Mouse (Mus musculus): ENCODE data around the gene Dll3. TPM values are rescaled to one million over a fixed set of nuclear protein-coding genes. Genes with fewer than 3 reads are reported as not detected.

The Dll3 gene
- polyA plus RNA-seq (2014; fragmentation: Nextera tagmentation; extraction: Ambion mirVana) = 21.2 and 21.8 TPM in 2 replicates

GRCm38 (mm10) chr7:28301616-28302433 is at the start of gene Dll3:
Gene Dll3, minus strand, starts transcription at chr7:28302238.
- under 1% methylated on average over 30 of the region's 30 CpGs for WGBS
- 0 out of 2 replicates have a peak, but pooled peaks cover 3% of the 10 kb centered on the region for H3K4me1 ChIP-seq (ENCODE audit: control insufficient read depth, insufficient read depth, low read length)
- peak within 1 kb of the TSS; percentile 64 for H3K4me2 ChIP-seq (ENCODE audit: low read depth, low read length)
- peak within 1 kb of the TSS; percentile 56; the same call in 1 of the 2 replicates for H3K27ac ChIP-seq (ENCODE audit: low read depth, low read length)
- H3K9me3 ChIP-seq (ENCODE audit: control insufficient read depth, low read length) = no peaks in the 10 kb centered on the region
- peak; percentile 74 for ATAC-seq (ENCODE audit: low read depth)
- H3K27me3 ChIP-seq (ENCODE audit: control insufficient read depth, insufficient read depth, low read length) = no peaks in the 10 kb centered on the region
- H3K9ac ChIP-seq (replicated peaks; ENCODE audit: low read depth, low read length) = peak within 1 kb of the TSS; percentile 68
- H3K4me3 ChIP-seq (ENCODE audit: low read depth, low read length) = peak within 1 kb of the TSS; percentile 33
- peaks cover 20% of the 10 kb centered on the region for H3K36me3 ChIP-seq (ENCODE audit: control insufficient read depth, insufficient read depth, low read length)

DNA sequence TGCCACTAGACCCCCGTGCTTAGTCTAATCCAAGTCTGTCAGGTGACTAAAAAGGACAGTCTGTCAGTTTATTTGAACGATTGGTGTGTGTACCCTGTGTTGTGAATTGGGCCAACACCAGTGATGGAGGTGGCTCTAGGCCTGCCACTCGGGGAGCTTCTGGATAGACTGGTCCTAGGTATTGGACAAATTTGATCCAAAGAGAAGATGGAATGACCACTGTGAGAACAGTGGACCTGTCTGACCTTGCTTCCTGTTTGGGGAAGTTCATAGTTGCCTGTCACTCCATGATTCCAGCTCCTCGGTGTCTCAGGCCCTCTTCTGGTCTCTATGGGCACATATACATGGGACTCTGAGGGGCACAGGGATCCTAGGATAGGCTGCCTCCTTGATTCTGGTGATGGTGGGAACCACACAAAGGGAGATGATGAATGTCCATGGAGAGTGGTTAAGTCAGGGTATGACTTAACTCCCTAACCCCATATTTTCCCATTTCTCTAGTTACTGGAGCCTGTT is 49.7 kb upstream of the Dll3 start:
- no peak for ATAC-seq (ENCODE audit: low read depth)
- no peaks in the 10 kb centered on the region for H3K27me3 ChIP-seq (ENCODE audit: control insufficient read depth, insufficient read depth, low read length)
- no peaks in the 10 kb centered on the region for H3K9me3 ChIP-seq (ENCODE audit: control insufficient read depth, low read length)
- H3K4me2 ChIP-seq (ENCODE audit: low read depth, low read length) = peak overlapping the region; percentile 71
- H3K4me3 ChIP-seq (ENCODE audit: low read depth, low read length) = peak overlapping the region; percentile 67
- H3K4me1 ChIP-seq (ENCODE audit: control insufficient read depth, insufficient read depth, low read length) = peaks cover 15% of the 10 kb centered on the region
- H3K9ac ChIP-seq (replicated peaks; ENCODE audit: low read depth, low read length) = peak overlapping the region; percentile 94; the same call in 1 of the 2 replicates
- WGBS = 50% methylated on average over 4 of the region's 4 CpGs
- no peak overlapping the region for H3K27ac ChIP-seq (ENCODE audit: low read depth, low read length)
- peaks cover 16% of the 10 kb centered on the region for H3K36me3 ChIP-seq (ENCODE audit: control insufficient read depth, insufficient read depth, low read length)

DNA sequence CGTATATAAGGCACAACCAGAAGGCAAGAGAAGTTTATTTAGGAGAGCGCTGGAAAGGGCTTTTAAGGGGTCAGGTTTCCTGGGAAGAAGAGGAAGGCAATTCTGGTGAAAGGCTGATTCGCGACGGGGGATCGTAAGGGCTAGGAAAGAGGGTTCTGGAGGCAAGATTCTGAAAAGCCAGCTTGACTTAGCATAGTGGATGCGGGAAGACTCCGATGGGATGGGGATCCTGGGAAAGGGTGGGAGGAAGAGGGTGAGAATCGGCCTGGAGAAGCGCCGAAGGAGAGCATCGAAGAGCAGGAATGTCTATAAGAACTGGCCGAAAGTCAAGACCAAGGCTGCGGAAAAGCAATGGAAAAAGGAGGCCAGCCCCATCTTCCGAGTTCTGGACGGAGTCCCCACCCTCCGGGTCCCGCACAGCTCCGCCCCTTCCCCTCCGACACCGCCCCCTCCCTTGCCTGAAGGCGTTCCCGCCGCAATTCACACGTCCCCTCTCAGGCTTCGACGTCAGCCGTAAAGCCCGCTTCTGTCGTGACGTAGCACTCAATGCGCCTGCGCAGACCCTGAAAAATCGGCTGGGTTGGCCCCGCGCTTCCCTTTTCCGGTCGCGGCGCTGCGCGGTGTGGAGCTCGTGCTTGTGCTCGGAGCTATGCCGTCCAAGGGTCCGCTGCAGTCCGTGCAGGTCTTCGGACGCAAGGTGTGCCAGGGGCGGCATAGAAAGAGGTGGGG is 48.3 kb upstream of the Dll3 start, which contains the start of gene Rps16:
TSS of gene Rps16 (plus strand) at position 498 of the 729 bp plus-strand sequence.
- under 1% methylated on average over 49 of the region's 50 CpGs for WGBS
- ATAC-seq (ENCODE audit: low read depth) = peak; percentile 94
- Histone ChIP-seq H3K4me1 (ENCODE audit: control insufficient read depth, insufficient read depth, low read length) (peaks cover 15% of the 10 kb centered on the region), H3K27me3 (ENCODE audit: control insufficient read depth, insufficient read depth, low read length) (no peaks in the 10 kb centered on the region), H3K27ac (ENCODE audit: low read depth, low read length) (peak within 1 kb of the TSS; percentile 76), H3K9ac (replicated peaks; ENCODE audit: low read depth, low read length) (peak within 1 kb of the TSS; percentile 94), H3K9me3 (ENCODE audit: control insufficient read depth, low read length) (no peaks in the 10 kb centered on the region), H3K36me3 (ENCODE audit: control insufficient read depth, insufficient read depth, low read length) (peaks cover 16% of the 10 kb centered on the region), H3K4me3 (ENCODE audit: low read depth, low read length) (peak within 1 kb of the TSS; percentile 67), H3K4me2 (ENCODE audit: low read depth, low read length) (peak within 1 kb of the TSS; percentile 71)

GRCm38 (mm10) chr7:28348601-28349000 is 46.6 kb upstream of the Dll3 start:
- Histone ChIP-seq H3K4me1 (ENCODE audit: control insufficient read depth, insufficient read depth, low read length) (peaks cover 15% of the 10 kb centered on the region), H3K9me3 (ENCODE audit: control insufficient read depth, low read length) (no peaks in the 10 kb centered on the region), H3K27me3 (ENCODE audit: control insufficient read depth, insufficient read depth, low read length) (no peaks in the 10 kb centered on the region), H3K4me2 (ENCODE audit: low read depth, low read length) (no peak overlapping the region), H3K4me3 (ENCODE audit: low read depth, low read length) (no peak overlapping the region), H3K9ac (replicated peaks; ENCODE audit: low read depth, low read length) (no peak overlapping the region), H3K36me3 (ENCODE audit: control insufficient read depth, insufficient read depth, low read length) (peaks cover 5% of the 10 kb centered on the region), H3K27ac (ENCODE audit: low read depth, low read length) (no peak overlapping the region)
- 91% methylated on average over 7 of the region's 7 CpGs for WGBS
- no peak for ATAC-seq (ENCODE audit: low read depth)

- no peak overlapping the region for H3K4me2 ChIP-seq (ENCODE audit: low read depth, low read length)
- WGBS = 87% methylated on average over 3 of the region's 3 CpGs
- no peak overlapping the region for H3K4me3 ChIP-seq (ENCODE audit: low read depth, low read length)
- ATAC-seq (ENCODE audit: low read depth) = no peak
- no peaks in the 10 kb centered on the region for H3K9me3 ChIP-seq (ENCODE audit: control insufficient read depth, low read length)
- H3K36me3 ChIP-seq (ENCODE audit: control insufficient read depth, insufficient read depth, low read length) = no peaks in the 10 kb centered on the region; the same call in 1 of the 2 replicates
- H3K27me3 ChIP-seq (ENCODE audit: control insufficient read depth, insufficient read depth, low read length) = no peaks in the 10 kb centered on the region
- no peak overlapping the region for H3K9ac ChIP-seq (replicated peaks; ENCODE audit: low read depth, low read length)
- H3K4me1 ChIP-seq (ENCODE audit: control insufficient read depth, insufficient read depth, low read length) = peaks cover 15% of the 10 kb centered on the region
- H3K27ac ChIP-seq (ENCODE audit: low read depth, low read length) = no peak overlapping the region
Measured at GRCm38 (mm10) chr7:28347746-28348145, 45.7 kb upstream of the Dll3 start.

- Histone ChIP-seq H3K27me3 (ENCODE audit: control insufficient read depth, insufficient read depth, low read length) (no peaks in the 10 kb centered on the region), H3K36me3 (ENCODE audit: control insufficient read depth, insufficient read depth, low read length) (no peaks in the 10 kb centered on the region), H3K9me3 (ENCODE audit: control insufficient read depth, low read length) (no peaks in the 10 kb centered on the region), H3K4me3 (ENCODE audit: low read depth, low read length) (no peak overlapping the region), H3K4me2 (ENCODE audit: low read depth, low read length) (no peak overlapping the region), H3K4me1 (ENCODE audit: control insufficient read depth, insufficient read depth, low read length) (peaks cover 4% of the 10 kb centered on the region), H3K9ac (replicated peaks; ENCODE audit: low read depth, low read length) (no peak overlapping the region), H3K27ac (ENCODE audit: low read depth, low read length) (no peak overlapping the region)
- 5% methylated on average over 4 of the region's 4 CpGs for WGBS
- ATAC-seq (ENCODE audit: low read depth) = no peak
Measured at GRCm38 (mm10) chr7:28344637-28345036, 42.6 kb upstream of the Dll3 start.

DNA sequence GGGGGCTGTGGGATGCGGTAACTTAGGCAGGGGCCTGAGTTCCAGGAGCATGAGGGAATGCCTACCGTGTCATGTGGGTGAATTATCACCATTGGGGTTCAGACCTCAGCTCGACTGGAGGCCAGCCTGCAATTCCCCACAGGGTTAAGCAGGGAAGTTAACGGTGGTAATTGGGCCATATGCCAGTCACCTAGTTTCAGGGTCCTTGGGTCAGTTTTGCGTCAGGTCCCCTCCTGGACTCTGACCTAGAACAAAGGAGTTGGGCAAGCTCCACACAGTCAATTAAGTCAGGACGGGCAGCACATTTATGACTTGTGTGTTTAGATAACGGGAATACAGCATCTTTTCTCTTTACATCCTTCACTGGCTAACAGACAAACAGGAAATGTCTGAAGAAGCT is 39.3 kb upstream of the Dll3 start:
- Histone ChIP-seq H3K4me2 (ENCODE audit: low read depth, low read length) (no peak overlapping the region), H3K4me3 (ENCODE audit: low read depth, low read length) (no peak overlapping the region), H3K9ac (replicated peaks; ENCODE audit: low read depth, low read length) (no peak overlapping the region), H3K4me1 (ENCODE audit: control insufficient read depth, insufficient read depth, low read length) (peaks cover 11% of the 10 kb centered on the region), H3K27ac (ENCODE audit: low read depth, low read length) (no peak overlapping the region), H3K27me3 (ENCODE audit: control insufficient read depth, insufficient read depth, low read length) (no peaks in the 10 kb centered on the region), H3K36me3 (ENCODE audit: control insufficient read depth, insufficient read depth, low read length) (no peaks in the 10 kb centered on the region), H3K9me3 (ENCODE audit: control insufficient read depth, low read length) (no peaks in the 10 kb centered on the region)
- 19% methylated on average over 7 of the region's 7 CpGs for WGBS
- no peak for ATAC-seq (ENCODE audit: low read depth)

DNA sequence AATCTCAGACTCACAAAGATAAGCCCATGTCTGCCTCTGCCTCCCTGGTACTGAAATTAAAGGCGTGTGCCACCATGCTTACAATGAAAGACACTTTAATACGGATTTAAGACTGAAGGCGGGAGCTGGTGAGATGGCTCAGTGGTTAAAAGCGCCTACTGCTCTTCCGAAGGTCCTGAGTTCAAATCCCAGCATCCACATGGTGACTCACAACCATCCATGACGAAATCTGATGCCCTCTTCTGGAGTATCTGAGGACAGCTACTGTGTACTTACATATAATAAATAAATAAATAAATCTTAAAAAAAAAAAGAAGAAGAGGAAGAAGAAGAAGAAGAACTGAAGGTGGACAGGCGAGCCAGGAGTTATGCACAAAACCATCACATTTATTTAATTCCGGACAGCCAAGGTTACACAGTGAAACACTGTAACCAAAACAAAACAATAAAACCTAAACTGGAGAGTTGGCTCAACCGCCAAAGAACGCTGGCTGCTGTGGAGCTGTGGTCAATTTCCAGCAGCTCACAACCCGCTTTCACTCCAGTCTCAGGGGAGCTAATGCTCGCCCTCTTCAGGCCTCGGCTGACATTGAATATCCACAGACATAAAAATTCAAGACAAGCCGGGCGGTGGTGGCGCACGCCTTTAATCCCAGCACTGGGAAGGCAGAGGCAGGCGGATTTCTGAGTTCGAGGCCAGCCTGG is 37.3 kb upstream of the Dll3 start:
- peak overlapping the region; percentile 87 for H3K4me2 ChIP-seq (ENCODE audit: low read depth, low read length)
- peak; percentile 1; the same call in 1 of the 2 replicates for ATAC-seq (ENCODE audit: low read depth)
- H3K9ac ChIP-seq (replicated peaks; ENCODE audit: low read depth, low read length) = no peak overlapping the region
- 76% methylated on average over 19 of the region's 19 CpGs for WGBS
- H3K27me3 ChIP-seq (ENCODE audit: control insufficient read depth, insufficient read depth, low read length) = no peaks in the 10 kb centered on the region
- no peaks in the 10 kb centered on the region for H3K9me3 ChIP-seq (ENCODE audit: control insufficient read depth, low read length)
- no peaks in the 10 kb centered on the region for H3K36me3 ChIP-seq (ENCODE audit: control insufficient read depth, insufficient read depth, low read length)
- peak overlapping the region; percentile 82 for H3K27ac ChIP-seq (ENCODE audit: low read depth, low read length)
- H3K4me1 ChIP-seq (ENCODE audit: control insufficient read depth, insufficient read depth, low read length) = peaks cover 11% of the 10 kb centered on the region
- peak overlapping the region; percentile 93 for H3K4me3 ChIP-seq (ENCODE audit: low read depth, low read length)

Measured in neural tube, embryonic 14.5 days (tissue).